Mouse (Mus musculus): ENCODE measurements around the gene Pcca.
"Not testable (repeated sequence)": the region's sequence is repeated elsewhere in the genome, so short reads cannot be mapped to it uniquely, and the experiment has no call there.

Gene Pcca

DNA sequence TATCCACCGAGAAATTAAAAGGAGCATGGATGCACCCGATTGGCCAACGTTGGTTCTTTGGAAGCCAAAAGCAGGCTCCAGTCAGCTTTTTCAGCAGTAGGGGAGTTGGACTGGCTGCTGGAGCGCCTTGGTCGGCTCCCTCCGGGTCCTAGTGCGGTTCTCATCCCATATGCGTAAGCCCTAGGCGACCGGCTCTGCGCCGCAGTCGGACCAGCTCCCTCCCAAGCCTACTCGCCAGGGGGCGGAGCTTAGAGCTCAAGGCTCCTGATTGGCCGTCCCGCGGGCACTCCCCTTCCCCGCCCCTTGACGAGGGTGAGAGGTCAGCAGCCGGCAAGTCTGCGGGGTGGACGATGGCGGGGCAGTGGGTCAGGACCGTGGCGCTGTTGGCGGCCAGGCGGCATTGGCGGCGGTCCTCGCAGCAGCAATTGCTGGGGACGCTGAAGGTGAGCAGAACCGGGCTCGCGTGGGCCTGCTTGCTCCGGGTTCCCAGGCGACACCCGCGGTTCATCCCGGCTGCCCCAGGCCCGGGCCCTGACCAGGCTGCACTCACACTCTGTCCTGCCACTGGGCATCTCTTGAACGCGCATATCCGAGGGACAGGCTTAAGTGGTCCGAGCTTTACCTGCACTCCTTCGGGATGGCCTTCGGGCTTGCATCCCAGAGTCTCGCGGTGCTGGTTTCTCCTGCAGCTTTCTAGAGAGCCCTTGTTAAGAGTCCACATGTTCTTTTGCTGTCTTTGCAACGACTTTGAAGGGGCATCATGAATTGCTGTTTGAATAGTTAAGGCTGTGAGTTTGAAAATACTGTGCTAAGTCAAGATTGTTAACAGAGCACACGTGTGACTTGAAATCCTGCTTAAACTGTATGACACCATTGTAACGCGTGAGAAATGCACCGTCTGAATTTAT lies at the start of gene Pcca:
TSS of gene Pcca (plus strand) at position 308 of the 908 bp plus-strand sequence.
- DNase-seq, result peak; percentile 96

DNA sequence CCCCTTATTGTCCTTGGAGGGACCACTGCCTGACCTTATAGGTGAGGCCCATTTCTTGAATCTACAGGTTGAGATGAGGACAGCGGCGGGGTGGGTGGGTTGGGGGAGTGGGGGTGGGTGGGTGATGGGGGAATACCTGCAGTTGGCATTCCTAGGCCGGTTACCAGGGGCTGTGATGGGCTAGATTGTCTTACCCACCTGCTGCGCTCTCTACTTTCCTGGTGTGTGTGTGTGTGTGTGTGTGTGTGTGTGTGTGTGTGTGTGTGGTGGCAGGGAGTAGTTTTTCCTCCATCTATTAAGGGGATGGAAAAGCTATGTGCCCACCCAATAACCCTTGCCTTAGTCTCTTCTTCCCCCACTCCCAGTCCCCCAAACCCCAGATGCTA lies 49.7 kb upstream of the Pcca start:
- no peak for DNase-seq

DNA sequence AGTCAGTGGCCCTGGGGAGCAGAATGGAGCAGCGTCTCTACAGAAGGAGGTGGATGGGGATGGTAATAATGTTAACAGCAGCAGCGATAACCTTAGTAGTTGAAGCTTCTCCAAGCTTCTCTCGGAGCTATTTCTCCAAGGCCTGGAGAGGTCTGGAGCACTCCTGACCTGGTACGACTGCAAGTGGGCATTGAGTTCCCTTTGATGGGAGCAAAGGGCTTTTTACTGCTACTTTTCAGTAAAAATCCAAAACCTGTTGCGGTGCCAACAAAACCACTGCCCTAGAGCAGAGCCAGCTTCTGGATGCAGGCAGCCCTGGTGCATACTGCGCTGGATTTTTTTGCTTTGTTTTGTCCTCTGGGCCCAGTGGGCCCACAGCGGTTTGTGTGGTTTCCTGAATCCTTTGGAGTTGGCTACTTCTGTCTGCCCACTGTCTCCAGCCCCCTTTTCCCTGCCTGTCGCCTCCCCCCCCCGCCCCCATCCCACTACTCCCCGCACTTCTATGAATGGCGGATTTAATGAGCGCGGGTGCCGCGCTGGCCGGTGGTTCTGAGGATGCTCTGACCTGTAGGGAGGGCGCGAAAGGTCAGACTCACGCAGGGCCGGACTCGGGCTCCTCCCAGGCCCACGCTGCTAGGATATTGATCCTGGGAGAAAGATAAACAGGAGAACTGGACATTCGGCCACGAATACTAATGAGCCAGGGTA lies 49.1 kb upstream of the Pcca start:
- DNase-seq, result no peak

DNA sequence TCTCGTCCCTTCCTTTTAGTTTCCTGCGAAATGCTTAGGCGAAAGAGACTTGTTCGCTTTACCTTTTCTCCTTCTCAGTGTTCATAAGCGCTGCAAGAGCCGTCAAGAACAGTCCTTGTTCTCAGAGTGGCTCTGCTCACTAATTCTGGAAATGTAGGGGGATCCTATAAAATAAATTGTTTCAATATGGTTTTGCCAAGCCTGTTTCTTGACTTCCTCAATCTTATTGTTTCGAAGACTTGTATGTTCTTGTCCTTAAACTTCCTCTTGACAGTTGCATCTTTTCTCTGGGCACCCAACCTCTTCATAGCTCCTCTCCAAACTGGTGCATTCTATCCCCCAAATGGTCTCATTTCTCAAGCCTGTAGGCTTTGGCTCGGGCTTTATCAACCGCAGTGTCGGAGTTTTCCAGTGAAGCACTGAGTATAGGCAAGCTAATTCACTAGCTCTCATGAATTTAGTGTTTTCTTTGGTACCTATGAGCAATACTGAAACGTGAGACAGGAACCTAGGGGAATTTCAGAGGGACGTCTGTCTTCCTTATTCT lies 48.4 kb upstream of the Pcca start:
- DNase-seq, result no peak

DNA sequence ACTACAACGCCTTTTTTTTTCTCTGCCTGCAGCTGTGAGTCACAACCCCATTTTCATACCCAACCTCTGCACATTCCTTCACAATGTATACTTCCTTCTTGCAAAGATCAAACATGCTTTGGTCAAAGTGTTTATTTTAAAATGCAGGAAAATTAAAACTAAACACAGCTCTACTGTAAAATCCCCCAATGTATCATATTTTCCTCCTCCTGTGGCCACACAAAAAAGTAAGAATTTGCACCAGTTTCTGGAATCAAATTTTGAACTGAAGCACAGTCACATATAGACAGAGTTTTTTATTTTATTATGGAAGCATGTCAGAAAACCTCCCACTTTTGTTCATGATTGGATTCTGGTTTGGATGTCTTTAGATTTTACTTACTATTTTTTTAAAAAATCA lies 47.5 kb upstream of the Pcca start:
- no peak for DNase-seq

DNA sequence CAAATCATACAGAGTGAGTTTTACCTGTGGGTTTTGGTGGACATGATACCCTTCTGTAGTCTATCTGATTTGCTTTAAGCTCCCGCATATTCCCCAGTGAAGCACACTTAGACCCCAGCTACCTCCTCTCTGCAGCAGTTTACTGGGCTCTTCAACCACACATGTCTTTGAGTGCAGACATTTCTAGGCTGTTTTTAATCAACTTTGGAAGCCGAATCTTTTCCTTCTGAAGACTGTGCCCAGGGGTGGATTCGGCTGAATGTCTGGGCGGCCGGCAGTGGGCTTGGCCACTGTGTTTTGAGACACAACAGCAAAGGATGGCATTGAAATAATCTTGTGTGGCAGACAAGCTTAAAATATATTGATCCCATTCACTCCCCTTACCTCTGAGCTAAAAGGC lies 46.8 kb upstream of the Pcca start:
- DNase-seq, result no peak

DNA sequence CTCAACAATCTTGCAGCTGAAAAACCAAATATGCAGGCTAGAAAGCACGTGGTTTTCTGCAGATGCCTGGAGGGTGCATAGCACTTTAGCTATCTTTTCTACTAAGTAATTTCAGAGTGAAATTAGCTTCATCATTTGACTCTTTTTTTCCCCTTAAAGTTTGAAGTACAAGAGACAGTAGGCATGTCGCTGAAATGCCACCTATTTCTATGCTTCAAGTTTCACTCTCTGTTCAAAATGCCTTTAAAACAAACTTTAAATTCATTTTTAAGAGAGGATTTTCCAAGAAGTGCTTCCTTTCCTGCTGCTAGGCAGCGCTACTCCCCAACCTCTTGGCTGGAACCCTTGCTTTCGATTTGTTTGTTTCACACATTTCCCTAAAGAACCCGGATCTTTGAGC lies 45.1 kb upstream of the Pcca start:
- DNase-seq, result no peak

DNA sequence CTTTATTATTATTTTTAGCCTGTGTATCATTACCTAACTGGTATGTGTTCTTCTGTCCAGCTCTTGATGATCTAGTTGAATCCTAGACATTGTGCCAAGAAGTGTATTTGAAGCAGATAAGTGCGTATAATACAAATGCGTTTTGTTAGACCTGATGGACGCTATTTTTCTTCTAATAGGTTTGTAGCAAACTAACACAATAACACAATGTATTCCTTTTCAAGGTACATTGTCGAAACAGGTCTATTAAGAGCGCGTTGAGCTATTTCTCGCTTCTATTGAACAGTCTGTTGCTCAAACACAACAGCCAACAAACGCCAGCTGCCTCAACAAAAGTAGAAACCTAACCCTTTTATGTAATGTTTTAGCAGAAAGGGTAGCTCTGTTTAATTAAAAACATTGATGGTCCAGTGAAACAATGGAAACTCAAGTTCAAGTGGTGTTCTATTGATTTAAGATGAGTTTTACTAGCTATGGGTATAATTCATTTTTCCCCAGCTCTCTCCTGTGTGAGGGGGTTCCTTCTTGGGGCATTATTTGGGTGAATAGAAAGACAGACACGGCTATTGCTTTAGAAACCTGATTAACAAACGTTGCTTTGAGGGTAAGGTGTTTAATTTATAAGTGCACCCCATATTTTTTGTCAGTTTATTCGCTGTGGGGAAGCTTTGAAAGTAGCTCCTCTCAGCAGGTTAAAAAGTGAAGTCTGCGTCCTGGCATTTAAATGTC lies 44.3 kb upstream of the Pcca start:
- DNase-seq, result no peak

DNA sequence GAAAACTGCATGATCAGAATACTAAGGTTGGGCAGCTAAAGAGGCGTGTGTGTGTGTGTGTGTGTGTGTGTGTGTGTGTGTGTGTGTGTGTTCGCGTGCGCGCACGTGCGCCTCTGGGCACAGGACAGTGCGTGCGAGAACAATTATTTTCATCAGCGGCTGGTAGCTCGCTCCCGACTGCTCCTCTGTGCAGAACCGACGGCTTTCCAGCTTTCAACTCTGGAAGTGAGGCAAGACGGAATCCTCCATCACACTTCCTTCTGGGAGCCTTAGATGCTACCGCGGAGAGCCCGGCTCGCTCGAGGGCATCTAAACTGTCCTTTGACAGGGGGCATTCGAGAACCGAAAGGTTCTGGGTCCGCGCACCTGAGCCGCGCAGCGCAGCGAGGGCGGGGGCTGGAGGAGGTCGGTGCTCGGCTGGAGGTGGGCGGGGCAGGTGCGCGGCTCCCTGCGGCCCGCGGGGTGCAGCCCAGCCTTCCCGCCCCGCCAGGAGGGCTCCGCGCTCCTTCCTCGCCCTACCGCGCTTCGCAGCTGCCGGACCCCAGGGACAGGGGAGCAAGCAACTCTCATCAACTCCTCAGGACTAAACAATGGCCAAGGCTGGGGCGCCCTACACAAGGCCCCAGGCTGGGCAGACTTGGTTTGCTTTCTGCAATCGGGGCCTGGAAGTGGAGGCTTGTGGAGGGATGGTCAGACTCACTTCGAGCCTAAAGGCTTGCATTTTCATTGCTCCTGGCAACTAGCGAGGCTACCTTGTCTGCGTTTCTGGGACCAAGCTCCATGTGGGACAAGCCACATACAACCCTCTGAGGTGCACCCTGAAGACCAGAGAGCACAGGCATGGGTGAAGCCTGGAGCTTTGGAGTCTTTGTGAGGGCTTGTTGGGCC lies 43.4 kb upstream of the Pcca start, which contains the start of gene Gm10837:
TSS of gene Gm10837 (plus strand) at position 146 of the 888 bp plus-strand sequence.
- peak; percentile 64 for DNase-seq

DNA sequence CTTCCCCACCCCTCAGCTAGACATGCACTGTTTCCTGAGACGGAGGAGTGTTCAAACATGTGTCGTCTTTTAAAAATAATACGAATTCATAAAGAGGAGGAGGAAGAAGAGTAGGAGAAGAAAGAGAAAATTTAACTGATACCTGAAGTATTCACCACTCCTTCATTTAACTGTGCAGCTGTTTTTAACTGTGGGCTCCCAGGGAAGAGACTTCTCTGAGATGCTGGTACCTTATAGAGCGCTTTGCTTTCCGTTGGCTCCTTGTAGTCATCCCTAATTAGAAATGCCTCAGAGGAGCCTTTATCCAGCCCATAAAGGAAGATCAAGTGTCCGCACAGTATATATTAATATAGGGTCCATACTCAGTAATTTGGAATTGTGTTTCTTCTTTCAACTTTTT lies 42.6 kb upstream of the Pcca start:
- DNase-seq, result no peak

DNA sequence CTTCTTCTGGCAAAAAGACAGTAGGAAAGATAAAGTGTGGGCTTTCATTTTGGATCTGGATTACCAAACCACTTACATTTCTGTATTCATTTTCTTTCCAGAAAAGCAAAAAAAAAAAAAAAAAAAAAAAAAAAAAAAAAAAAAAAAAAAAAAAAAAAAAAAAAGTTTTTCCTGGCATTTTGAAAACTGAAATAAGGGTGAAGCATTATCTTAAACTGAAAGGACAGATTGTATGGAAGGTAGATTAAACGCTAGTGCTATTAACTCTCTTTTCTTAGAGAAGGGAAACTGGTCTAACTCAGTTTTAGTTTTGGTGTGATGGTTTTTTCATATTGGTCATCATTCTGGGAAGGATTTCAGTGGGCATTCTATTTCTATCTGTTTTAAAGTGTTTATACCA lies 42.1 kb upstream of the Pcca start:
- no peak for DNase-seq

DNA sequence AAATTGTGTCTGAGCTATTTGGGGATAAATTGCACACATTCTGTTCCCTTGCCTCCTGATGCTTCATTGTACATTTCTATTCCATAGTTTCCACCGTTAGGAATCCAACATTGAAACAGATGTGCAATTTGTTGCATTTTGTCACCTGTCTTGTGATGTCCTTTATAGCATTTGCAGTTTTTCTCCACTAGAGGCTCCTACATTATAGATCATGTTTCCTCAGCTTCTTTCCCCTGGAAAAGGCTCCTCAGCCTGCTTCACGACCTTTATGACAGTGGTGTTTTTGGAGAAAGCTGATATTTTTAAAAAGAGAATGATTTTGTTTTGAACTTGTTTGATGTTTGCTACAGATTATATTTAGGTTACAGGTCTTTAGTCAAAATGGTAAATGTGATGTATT lies 25.1 kb upstream of the Pcca start:
- DNase-seq, result no peak

DNA sequence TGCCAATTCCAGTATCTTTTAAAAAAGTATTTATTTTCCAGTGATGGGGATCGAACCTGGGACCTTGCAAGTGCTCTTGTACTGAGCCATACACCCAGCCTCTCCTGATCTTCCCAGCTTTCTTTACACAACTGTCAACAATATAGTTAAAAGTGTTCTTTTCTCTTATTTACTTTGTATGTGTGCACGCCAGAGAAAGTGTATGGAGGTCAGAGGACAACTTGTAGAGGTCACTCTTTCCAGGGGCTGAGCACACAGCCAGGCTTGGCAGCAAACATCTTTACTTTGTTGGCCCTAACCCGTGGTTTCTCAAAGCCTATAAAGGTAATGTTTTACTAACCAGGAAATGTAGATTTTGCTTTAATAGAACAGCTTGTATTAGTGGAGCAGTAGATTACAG lies 22.6 kb upstream of the Pcca start:
- no peak for DNase-seq

DNA sequence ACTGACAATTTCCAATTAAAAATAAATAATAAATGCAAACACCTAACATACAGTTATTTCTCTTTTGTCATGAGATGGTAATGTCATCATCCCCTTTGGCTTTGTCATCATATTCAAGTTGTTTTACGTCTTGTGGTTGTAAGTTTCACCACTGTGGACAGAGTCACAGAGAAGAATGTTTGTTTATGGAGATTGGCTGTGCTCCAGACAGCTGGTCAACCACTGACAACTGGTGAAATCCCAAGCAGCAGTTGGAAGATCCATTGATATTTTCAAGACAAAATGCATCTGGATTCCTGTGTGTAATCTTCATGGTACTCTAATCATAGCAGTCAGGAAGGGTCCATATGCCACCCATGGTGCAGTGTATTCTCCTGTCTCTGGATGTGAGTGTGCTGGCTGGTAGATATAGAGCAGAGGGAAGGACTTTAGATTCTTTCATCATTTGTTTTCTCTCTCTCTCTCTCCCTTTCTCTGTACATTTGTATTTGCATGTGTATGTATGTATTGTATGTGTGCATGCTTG lies 20.6 kb upstream of the Pcca start:
- DNase-seq, result no peak

DNA sequence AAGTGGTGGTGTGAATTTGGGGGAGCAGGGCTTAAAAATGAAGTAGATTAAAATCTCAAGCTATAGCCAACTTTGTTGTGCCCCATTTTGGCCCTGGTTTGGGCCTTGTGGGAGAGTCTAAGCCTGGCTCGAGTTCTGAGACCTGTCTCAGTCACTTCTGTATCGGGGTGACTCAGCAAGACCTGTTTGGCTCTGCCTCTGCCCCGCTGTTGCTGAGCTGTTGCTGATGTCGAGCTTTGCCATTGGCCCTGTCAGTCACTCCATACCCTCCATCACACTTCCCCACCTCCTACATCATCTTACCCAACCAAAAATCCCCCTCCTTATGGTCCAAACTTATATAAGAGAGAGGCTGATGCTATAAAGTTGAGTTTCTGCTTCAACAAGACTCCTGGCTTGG lies 5.6 kb upstream of the Pcca start:
- DNase-seq, result no peak

DNA sequence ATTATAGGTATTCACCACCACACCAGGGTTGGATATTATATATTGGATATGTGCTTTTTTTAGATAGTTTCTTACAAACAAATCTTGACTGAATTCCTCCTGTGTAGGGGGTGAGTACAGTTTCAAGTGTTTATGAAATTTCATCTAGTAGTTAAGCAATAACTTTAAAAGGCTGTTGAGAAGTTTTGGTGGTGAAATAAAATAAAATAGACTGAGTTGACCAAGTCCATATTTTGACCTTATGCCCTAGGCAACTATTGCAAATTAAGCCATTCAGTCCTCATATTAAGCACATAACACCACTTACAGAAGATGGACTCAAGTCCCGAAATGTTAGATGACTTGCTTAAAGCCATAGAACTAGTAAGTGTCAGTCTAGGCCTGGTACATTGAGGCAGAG lies 1.9 kb downstream of the Pcca start:
- DNase-seq, result no peak

DNA sequence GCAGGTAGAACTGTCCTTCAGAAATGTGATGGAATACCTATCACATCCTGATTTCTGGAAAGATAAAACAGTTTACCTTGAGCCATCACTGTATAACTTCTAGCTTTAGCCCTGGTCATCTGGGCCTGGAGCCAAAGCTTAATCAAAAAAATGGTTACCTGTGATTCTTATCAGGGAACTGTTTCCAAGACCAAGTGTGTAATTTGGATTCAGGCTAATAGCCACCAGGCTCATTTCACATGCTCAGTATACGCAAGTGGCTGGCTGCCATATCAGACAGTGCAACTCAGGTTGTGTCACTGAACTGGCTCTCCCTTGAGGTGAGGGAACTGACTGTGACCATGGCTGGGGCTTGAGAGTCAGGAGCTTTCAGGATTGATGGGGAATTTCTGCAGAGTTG lies 14.3 kb downstream of the Pcca start:
- no peak for DNase-seq

DNA sequence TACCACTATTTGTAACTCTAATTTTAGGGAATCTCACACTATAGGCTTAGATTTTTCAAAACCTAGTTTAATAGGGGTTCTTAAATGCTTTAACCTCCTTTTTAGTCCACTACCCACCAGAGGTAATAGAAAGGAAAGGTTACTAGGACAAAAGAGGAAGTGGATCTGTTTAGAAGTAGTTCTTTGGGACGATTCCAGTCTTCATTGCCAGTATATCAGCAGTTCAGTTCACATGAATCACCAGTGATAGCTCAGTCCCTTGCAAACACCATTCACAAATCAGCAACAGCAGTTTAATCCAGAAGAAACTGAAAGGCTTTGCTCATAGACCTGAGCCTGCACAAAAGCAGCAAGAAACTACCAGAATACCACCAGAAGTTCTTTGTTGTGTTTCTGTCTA lies 14.8 kb downstream of the Pcca start:
- no peak for DNase-seq

DNA sequence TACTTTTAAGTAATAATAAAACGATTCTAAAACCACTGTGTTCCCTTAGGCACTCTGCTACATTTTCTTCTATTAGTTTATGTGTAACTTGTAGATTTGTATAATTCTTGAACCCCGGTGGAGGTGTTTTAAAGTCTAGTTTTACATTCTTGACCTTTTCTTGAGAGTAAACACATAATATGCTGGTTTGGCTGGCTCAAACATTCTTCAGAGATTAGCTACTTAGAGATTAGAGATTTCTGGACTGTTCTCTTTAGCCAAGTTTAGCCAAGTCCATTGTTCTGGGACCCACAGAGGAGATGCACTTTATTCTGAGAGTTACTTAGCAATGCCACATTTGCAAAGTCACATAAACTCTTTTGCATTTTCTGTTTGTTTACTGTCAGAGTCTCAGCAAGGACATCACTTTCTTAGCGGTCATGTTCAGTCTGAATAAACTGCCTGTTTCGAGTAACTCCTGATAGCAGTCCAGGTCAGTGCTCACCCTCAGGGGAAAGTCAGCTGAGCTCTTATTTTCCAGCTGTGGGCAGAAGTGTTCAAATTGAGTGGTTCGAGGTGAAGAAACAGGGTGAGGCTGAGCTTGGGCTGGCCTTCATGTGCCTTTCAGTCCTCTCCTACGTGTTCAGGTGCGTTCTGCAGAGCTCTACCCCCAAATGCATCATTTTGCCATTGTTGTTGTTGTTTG lies 18.8 kb downstream of the Pcca start:
- no peak for DNase-seq

DNA sequence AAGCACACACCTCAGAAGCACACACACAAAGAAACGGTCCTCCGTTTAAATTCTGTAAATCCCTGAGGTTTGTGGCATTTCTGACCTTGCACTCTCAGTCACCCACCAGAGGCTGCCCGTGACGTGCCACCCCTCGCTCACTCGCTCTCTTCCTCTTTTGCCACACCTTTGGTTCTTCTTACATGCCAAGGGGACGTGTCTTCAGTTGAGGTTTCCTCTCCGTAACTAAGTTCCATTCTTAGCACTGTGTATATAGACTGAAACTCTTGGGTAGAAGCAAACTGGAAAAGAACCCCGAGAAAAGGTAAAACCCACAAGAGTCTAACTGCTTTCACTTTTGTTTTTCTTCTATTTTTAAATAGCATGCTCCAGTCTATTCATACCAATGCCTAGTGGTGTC lies 23.2 kb downstream of the Pcca start:
- DNase-seq, result no peak

DNA sequence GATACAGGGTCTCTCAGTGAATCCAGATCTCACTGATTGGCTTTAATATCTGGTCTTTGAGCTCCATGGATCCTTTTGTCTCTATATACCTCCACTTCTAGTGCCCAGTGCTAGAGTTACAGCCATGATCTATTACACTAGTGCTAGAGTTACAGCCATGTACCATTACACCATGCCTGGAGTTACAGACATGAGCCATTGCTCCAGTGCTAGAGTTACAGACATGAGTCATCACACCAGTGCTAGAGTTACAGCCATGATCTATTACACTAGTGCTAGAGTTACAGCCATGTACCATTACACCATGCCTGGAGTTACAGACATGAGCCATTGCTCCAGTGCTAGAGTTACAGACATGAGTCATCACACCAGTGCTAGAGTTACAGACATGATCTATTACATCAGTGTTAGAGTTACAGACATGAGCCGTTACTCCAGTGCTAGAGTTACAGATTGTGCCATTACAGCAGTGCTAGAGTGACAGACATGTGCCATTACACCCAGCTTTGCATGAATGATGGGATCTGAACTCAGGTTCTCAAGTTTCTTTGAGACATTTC lies 26.8 kb downstream of the Pcca start:
- DNase-seq, result not testable (repeated sequence)
